Mouse (Mus musculus): ENCODE results near the gene Casr. TPM values are rescaled to one million over a fixed set of nuclear protein-coding genes. Genes with fewer than 3 reads are reported as not detected.

The Casr gene
- polyA plus RNA-seq, 1 experiment, result 0.08 TPM

- no peak for TF ChIP-seq POLR2A (IDR thresholded peaks at IDR 0.05; ENCODE audit: insufficient read length, low read depth)
- H3K36me3 ChIP-seq (ENCODE audit: control insufficient read depth, insufficient read depth), result no peaks in the 10 kb centered on the region
- H3K4me2 ChIP-seq (ENCODE audit: low read depth), result no peak overlapping the region
- no peaks in the 10 kb centered on the region for H3K27me3 ChIP-seq (ENCODE audit: control insufficient read depth, insufficient read depth, insufficient read length)
- H3K4me3 ChIP-seq, result no peak overlapping the region
- no peak overlapping the region for H3ac ChIP-seq (ENCODE audit: control insufficient read depth, insufficient read length)
- no peaks in the 10 kb centered on the region for H3K79me2 ChIP-seq (ENCODE audit: control insufficient read depth, insufficient read depth)
These were observed 56.8 kb downstream of the Casr start for GRCm38 (mm10) chr16:36505134-36505533.

DNA sequence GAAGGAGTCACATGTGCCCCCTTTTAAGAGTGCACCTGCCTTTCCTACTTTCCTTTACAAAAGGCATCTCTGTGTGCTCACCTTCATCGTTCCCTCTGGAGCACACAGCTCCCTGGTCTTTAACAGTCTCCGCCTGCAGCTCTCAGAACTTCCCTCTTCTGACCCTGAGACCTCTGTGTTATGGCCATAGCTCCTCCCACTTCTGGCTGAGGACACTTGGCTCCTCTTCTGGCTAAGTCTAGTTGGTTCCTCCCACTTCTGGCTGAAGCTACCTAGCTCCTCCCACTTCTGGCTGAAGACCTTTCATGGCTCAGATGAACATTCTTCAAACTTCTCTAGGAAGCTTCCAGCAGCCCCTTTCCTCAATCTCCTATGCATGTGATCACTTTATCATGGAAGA is 59.7 kb downstream of the Casr start:
- H3K4me3 ChIP-seq, result no peak overlapping the region
- no peaks in the 10 kb centered on the region for H3K79me2 ChIP-seq (ENCODE audit: control insufficient read depth, insufficient read depth)
- H3K27me3 ChIP-seq (ENCODE audit: control insufficient read depth, insufficient read depth, insufficient read length), result no peaks in the 10 kb centered on the region
- H3ac ChIP-seq (ENCODE audit: control insufficient read depth, insufficient read length), result no peak overlapping the region
- H3K4me2 ChIP-seq (ENCODE audit: low read depth), result no peak overlapping the region
- TF ChIP-seq TCF12 (IDR thresholded peaks at IDR 0.05; ENCODE audit: insufficient read depth, poor library complexity, severe bottlenecking), result no peak
- H3K36me3 ChIP-seq (ENCODE audit: control insufficient read depth, insufficient read depth), result no peaks in the 10 kb centered on the region

DNA sequence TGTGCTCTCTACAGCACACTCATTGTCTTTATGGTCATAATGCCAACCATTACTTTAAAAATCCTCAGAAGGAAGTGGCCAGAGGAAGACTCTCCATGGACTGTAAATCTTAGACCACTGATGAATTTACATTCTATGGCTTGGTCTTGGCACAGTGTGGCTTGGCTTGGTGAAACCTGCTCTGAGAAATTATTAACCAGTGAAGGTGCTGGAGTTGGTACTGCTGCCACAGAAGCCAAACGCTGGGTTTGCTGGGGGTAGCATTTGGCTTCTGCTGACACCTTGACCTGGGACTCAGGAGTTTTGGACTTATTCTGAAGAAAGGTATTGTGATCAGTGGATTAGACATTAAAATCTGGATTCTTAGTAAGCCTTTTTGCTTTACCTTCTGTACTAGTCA is 69.5 kb downstream of the Casr start:
- H3K79me2 ChIP-seq (ENCODE audit: control insufficient read depth, insufficient read depth), result no peaks in the 10 kb centered on the region
- no peak overlapping the region for H3K4me2 ChIP-seq (ENCODE audit: low read depth)
- no peaks in the 10 kb centered on the region for H3K27me3 ChIP-seq (ENCODE audit: control insufficient read depth, insufficient read depth, insufficient read length)
- no peak overlapping the region for H3K4me3 ChIP-seq
- H3K36me3 ChIP-seq (ENCODE audit: control insufficient read depth, insufficient read depth), result no peaks in the 10 kb centered on the region
- TF ChIP-seq CEBPB (IDR thresholded peaks at IDR 0.05; ENCODE audit: insufficient read depth, poor library complexity, severe bottlenecking) (no peak), TCF12 (IDR thresholded peaks at IDR 0.05; ENCODE audit: insufficient read depth, poor library complexity, severe bottlenecking) (no peak), TCF3 (IDR thresholded peaks at IDR 0.05; ENCODE audit: insufficient read length, low read depth) (no peak), MYOG (IDR thresholded peaks at IDR 0.05; ENCODE audit: control insufficient read depth in 1 of 3, insufficient read depth in 1 of 3, insufficient read length in 2 of 3, low read depth in 2 of 3) (no peak), POLR2AphosphoS2 (IDR thresholded peaks at IDR 0.05; ENCODE audit: insufficient read length, low read depth) (no peak), USF1 (IDR thresholded peaks at IDR 0.05; ENCODE audit: low read depth) (no peak), E2F4 (IDR thresholded peaks at IDR 0.05; ENCODE audit: insufficient read depth) (no peak), REST (IDR thresholded peaks at IDR 0.05; ENCODE audit: insufficient read depth, insufficient read length) (no peak)
- no peak overlapping the region for H3ac ChIP-seq (ENCODE audit: control insufficient read depth, insufficient read length)

DNA sequence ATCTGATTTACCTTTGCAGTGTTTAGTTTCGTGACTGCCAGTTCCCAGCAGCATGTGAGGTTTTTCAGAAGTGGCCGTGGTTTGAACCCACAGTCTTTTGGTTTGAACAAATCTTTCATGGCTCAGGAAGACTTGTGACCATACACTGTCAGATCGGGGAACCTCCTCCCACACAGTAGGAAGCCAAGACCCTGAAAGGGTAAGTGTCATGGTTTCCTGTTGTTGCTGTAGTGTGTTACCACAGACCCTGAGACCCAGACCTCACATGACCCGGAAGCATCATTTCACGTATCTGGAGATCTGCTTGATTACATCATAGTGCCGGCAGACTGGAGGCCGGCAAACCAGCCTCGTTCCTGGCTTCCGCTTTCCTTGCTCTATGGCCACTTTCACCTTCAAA is 85.1 kb downstream of the Casr start:
- TF ChIP-seq TCF12 (IDR thresholded peaks at IDR 0.05; ENCODE audit: insufficient read depth, poor library complexity, severe bottlenecking) (no peak), CEBPB (IDR thresholded peaks at IDR 0.05; ENCODE audit: insufficient read depth, poor library complexity, severe bottlenecking) (no peak), MYOG (IDR thresholded peaks at IDR 0.05; ENCODE audit: control insufficient read depth in 1 of 3, insufficient read depth in 1 of 3, insufficient read length in 2 of 3, low read depth in 2 of 3) (no peak), MAX (IDR thresholded peaks at IDR 0.05; ENCODE audit: low read depth) (no peak), POLR2AphosphoS2 (IDR thresholded peaks at IDR 0.05; ENCODE audit: insufficient read length, low read depth) (no peak)
- H3K4me2 ChIP-seq (ENCODE audit: low read depth), result no peak overlapping the region
- no peaks in the 10 kb centered on the region for H3K27me3 ChIP-seq (ENCODE audit: control insufficient read depth, insufficient read depth, insufficient read length)
- no peak overlapping the region for H3K4me3 ChIP-seq
- no peaks in the 10 kb centered on the region for H3K79me2 ChIP-seq (ENCODE audit: control insufficient read depth, insufficient read depth)
- H3K36me3 ChIP-seq (ENCODE audit: control insufficient read depth, insufficient read depth), result no peaks in the 10 kb centered on the region
- H3ac ChIP-seq (ENCODE audit: control insufficient read depth, insufficient read length), result no peak overlapping the region

GRCm38 (mm10) chr16:36475530-36475929 is 86.4 kb downstream of the Casr start:
- TF ChIP-seq MYOG (IDR thresholded peaks at IDR 0.05; ENCODE audit: control insufficient read depth in 1 of 3, insufficient read depth in 1 of 3, insufficient read length in 2 of 3, low read depth in 2 of 3) (no peak), MYOD1 (IDR thresholded peaks at IDR 0.05; ENCODE audit: control insufficient read depth in 1 of 3, insufficient read length in 2 of 3, low read depth in 2 of 3) (no peak), SRF (IDR thresholded peaks at IDR 0.05; ENCODE audit: control insufficient read depth, insufficient read length, low read depth) (no peak), REST (IDR thresholded peaks at IDR 0.05; ENCODE audit: insufficient read depth, insufficient read length) (no peak), E2F4 (IDR thresholded peaks at IDR 0.05; ENCODE audit: insufficient read depth) (no peak), MAX (IDR thresholded peaks at IDR 0.05; ENCODE audit: low read depth) (no peak), TCF3 (IDR thresholded peaks at IDR 0.05; ENCODE audit: insufficient read length, low read depth) (no peak), POLR2A (IDR thresholded peaks at IDR 0.05; ENCODE audit: insufficient read length, low read depth) (no peak), TCF12 (IDR thresholded peaks at IDR 0.05; ENCODE audit: insufficient read depth, poor library complexity, severe bottlenecking) (no peak), CEBPB (IDR thresholded peaks at IDR 0.05; ENCODE audit: insufficient read depth, poor library complexity, severe bottlenecking) (no peak), POLR2AphosphoS2 (IDR thresholded peaks at IDR 0.05; ENCODE audit: insufficient read length, low read depth) (no peak), USF1 (IDR thresholded peaks at IDR 0.05; ENCODE audit: low read depth) (no peak)
- Histone ChIP-seq H3K79me2 (ENCODE audit: control insufficient read depth, insufficient read depth) (no peaks in the 10 kb centered on the region), H3K27me3 (ENCODE audit: control insufficient read depth, insufficient read depth, insufficient read length) (no peaks in the 10 kb centered on the region), H3ac (ENCODE audit: control insufficient read depth, insufficient read length) (no peak overlapping the region), H3K4me2 (ENCODE audit: low read depth) (no peak overlapping the region), H3K4me3 (no peak overlapping the region), H3K36me3 (ENCODE audit: control insufficient read depth, insufficient read depth) (no peaks in the 10 kb centered on the region)

- Histone ChIP-seq H3ac (ENCODE audit: control insufficient read depth, insufficient read length) (no peak overlapping the region), H3K36me3 (ENCODE audit: control insufficient read depth, insufficient read depth) (no peaks in the 10 kb centered on the region), H3K4me2 (ENCODE audit: low read depth) (no peak overlapping the region), H3K4me3 (no peak overlapping the region), H3K27me3 (ENCODE audit: control insufficient read depth, insufficient read depth, insufficient read length) (no peaks in the 10 kb centered on the region), H3K79me2 (ENCODE audit: control insufficient read depth, insufficient read depth) (no peaks in the 10 kb centered on the region)
- TF ChIP-seq SRF (IDR thresholded peaks at IDR 0.05; ENCODE audit: control insufficient read depth, insufficient read length, low read depth) (no peak), POLR2A (IDR thresholded peaks at IDR 0.05; ENCODE audit: insufficient read length, low read depth) (no peak), REST (IDR thresholded peaks at IDR 0.05; ENCODE audit: insufficient read depth, insufficient read length) (no peak), E2F4 (IDR thresholded peaks at IDR 0.05; ENCODE audit: insufficient read depth) (no peak), TCF12 (IDR thresholded peaks at IDR 0.05; ENCODE audit: insufficient read depth, poor library complexity, severe bottlenecking) (no peak), MYOD1 (IDR thresholded peaks at IDR 0.05; ENCODE audit: control insufficient read depth in 1 of 3, insufficient read length in 2 of 3, low read depth in 2 of 3) (no peak), POLR2AphosphoS2 (IDR thresholded peaks at IDR 0.05; ENCODE audit: insufficient read length, low read depth) (no peak), MAX (IDR thresholded peaks at IDR 0.05; ENCODE audit: low read depth) (no peak), CEBPB (IDR thresholded peaks at IDR 0.05; ENCODE audit: insufficient read depth, poor library complexity, severe bottlenecking) (no peak), MYOG (IDR thresholded peaks at IDR 0.05; ENCODE audit: control insufficient read depth in 1 of 3, insufficient read depth in 1 of 3, insufficient read length in 2 of 3, low read depth in 2 of 3) (no peak)
These were observed 87.1 kb downstream of the Casr start for GRCm38 (mm10) chr16:36474849-36475248.
